Mouse (Mus musculus) lung, postnatal 0 days (tissue): ENCODE data around the gene Osbp2.

ENCODE experiments used
- CTCF ChIP-seq: IDR thresholded peaks from 2 replicates; pipeline ENCODE4 v1.5.1; 2016; ENCODE audit warnings: antibody characterized with exemption, mild to moderate bottlenecking
- EP300 ChIP-seq: IDR thresholded peaks from 2 replicates; pipeline ENCODE4 v1.6.1; 2016; ENCODE audit warnings: antibody characterized with exemption, mild to moderate bottlenecking, control low read depth

DNA sequence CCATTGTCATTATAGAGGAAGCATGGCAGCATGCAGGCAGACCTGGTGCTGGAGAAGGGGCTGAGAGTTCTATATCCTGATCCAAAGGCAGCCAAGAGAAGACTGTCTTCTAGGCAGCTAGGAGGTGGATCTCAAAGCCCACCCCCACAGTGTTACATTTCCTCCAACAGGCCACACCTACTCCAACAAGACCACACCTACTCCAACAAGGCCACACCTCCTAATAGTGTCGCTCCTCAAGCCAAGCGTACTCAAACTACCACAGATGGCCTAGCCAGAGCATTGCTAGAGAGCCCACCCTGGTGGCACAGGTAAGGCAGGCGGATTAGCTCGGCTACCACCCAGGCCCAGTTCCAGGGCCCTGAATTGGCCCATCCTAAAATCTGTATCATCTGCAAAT is 28.4 kb downstream of the Osbp2 start:
- TF ChIP-seq CTCF (no peak), EP300 (no peak)
